Mouse (Mus musculus) hindbrain, embryonic 15.5 days (tissue): ENCODE results near the gene Gnb1. TPM values are rescaled to one million over a fixed set of nuclear protein-coding genes. Genes with fewer than 3 reads are reported as not detected.
"Not testable (repeated sequence)": the region's sequence is repeated elsewhere in the genome, so short reads cannot be mapped to it uniquely, and the experiment has no call there.

Source experiments
- ATAC-seq: fragments of 200-750 bp; cut with Nextera tagmentation; 2 replicates; pipeline ENCODE4 v1.8.0; 2017; ENCODE audit warnings: low read depth, moderate number of reproducible peaks, moderate TSS enrichment; ENCODE audit not compliant: low FRiP score
- H3K27ac ChIP-seq: fragments of 300-500 bp; sonication (generic); replicated peaks from 2 replicates; pipeline ENCODE4 v1.5.1; 2015; ENCODE audit warnings: mild to moderate bottlenecking, inconsistent platforms
- H3K27me3 ChIP-seq: fragments of 300-500 bp; sonication (generic); 2 replicates; pipeline ENCODE4 v1.6.1; 2015; ENCODE audit warnings: control low read depth, inconsistent platforms
- H3K36me3 ChIP-seq: fragments of 300-500 bp; sonication (generic); 2 replicates; pipeline ENCODE4 v1.6.1; 2015; ENCODE audit warnings: control low read depth, inconsistent platforms
- H3K4me1 ChIP-seq: fragments of 300-500 bp; sonication (generic); replicated peaks from 2 replicates; pipeline ENCODE4 v1.6.1; 2015; ENCODE audit warnings: control low read depth, inconsistent platforms
- H3K4me2 ChIP-seq: fragments of 300-500 bp; sonication (generic); 2 replicates; pipeline ENCODE4 v1.6.1; 2015; ENCODE audit warnings: moderate library complexity, mild to moderate bottlenecking, inconsistent platforms
- H3K4me3 ChIP-seq: fragments of 300-500 bp; sonication (generic); 2 replicates; pipeline ENCODE4 v1.5.1; 2015; ENCODE audit warnings: mild to moderate bottlenecking, inconsistent platforms
- H3K9ac ChIP-seq: fragments of 300-500 bp; sonication (generic); 2 replicates; pipeline ENCODE4 v1.6.1; 2015; ENCODE audit warnings: inconsistent platforms
- H3K9me3 ChIP-seq: fragments of 300-500 bp; sonication (generic); 2 replicates; pipeline ENCODE4 v1.6.1; 2016; ENCODE audit warnings: control low read depth, inconsistent platforms
- WGBS: fragments of 180-500 bp; shearing (Covaris S2); methylation state at CpG from one replicate; pipeline ENCODE4 v1.1.7; 2015; 5-methylcytosine and 5-hydroxymethylcytosine counted together
- polyA plus RNA-seq: library from polyadenylated mRNA; unstranded; fragments of >200 nt; fragmentation: Nextera tagmentation; extraction: Ambion mirVana; gene quantifications from 2 replicates; pipeline ENCODE4 v1.2.1, GENCODE M21; 2015

Gnb1 gene
- polyA plus RNA-seq, 1 experiment from 2014 or later = 1,102 TPM

GRCm38 (mm10) chr4:155470263-155470953 is 20.8 kb upstream of the Gnb1 start:
- Histone ChIP-seq H3K9ac (no peak overlapping the region), H3K9me3 (no peaks in the 10 kb centered on the region), H3K4me1 (peaks cover 10% of the 10 kb centered on the region; the same call in 1 of the 2 replicates), H3K4me2 (no peak overlapping the region), H3K27me3 (0 out of 2 replicates have a peak, but pooled peaks cover 4% of the 10 kb centered on the region), H3K36me3 (no peaks in the 10 kb centered on the region), H3K27ac (no peak overlapping the region), H3K4me3 (no peak overlapping the region)
- no peak for ATAC-seq
- 84% methylated on average over 16 of the region's 16 CpGs for WGBS

- H3K36me3 ChIP-seq = no peaks in the 10 kb centered on the region
- peaks cover 10% of the 10 kb centered on the region; the same call in 1 of the 2 replicates for H3K4me1 ChIP-seq
- 0 out of 2 replicates have a peak, but pooled peaks cover 4% of the 10 kb centered on the region for H3K27me3 ChIP-seq
- WGBS = 87% methylated on average over 7 of the region's 7 CpGs
- no peak for ATAC-seq
- no peak overlapping the region for H3K27ac ChIP-seq
- H3K9ac ChIP-seq = no peak overlapping the region
- no peak overlapping the region for H3K4me3 ChIP-seq
- H3K9me3 ChIP-seq = no peaks in the 10 kb centered on the region
- no peak overlapping the region for H3K4me2 ChIP-seq
Observed at GRCm38 (mm10) chr4:155470997-155471396, 20.2 kb upstream of the Gnb1 start.

- Histone ChIP-seq H3K4me1 (peaks cover 10% of the 10 kb centered on the region; the same call in 1 of the 2 replicates), H3K9ac (no peak overlapping the region), H3K27me3 (0 out of 2 replicates have a peak, but pooled peaks cover 4% of the 10 kb centered on the region), H3K4me2 (no peak overlapping the region), H3K9me3 (no peaks in the 10 kb centered on the region), H3K27ac (no peak overlapping the region), H3K4me3 (no peak overlapping the region), H3K36me3 (no peaks in the 10 kb centered on the region)
- WGBS = 89% methylated on average over 7 of the region's 7 CpGs
- ATAC-seq = no peak
Observed at GRCm38 (mm10) chr4:155471406-155471805, 19.8 kb upstream of the Gnb1 start.

GRCm38 (mm10) chr4:155472716-155473290 is 18.4 kb upstream of the Gnb1 start:
- WGBS = 73% methylated on average over 3 of the region's 3 CpGs
- Histone ChIP-seq H3K4me1 (peaks cover 10% of the 10 kb centered on the region; the same call in 1 of the 2 replicates), H3K9ac (no peak overlapping the region), H3K36me3 (no peaks in the 10 kb centered on the region), H3K9me3 (no peaks in the 10 kb centered on the region), H3K4me3 (no peak overlapping the region), H3K27me3 (peaks cover 4% of the 10 kb centered on the region; the same call in 1 of the 2 replicates), H3K27ac (no peak overlapping the region), H3K4me2 (no peak overlapping the region)
- no peak for ATAC-seq

- WGBS = 58% methylated on average over 5 of the region's 5 CpGs
- Histone ChIP-seq H3K4me1 (peaks cover 10% of the 10 kb centered on the region; the same call in 1 of the 2 replicates), H3K9ac (no peak overlapping the region), H3K4me3 (no peak overlapping the region), H3K9me3 (no peaks in the 10 kb centered on the region), H3K27me3 (peaks cover 4% of the 10 kb centered on the region; the same call in 1 of the 2 replicates), H3K36me3 (no peaks in the 10 kb centered on the region), H3K4me2 (no peak overlapping the region), H3K27ac (no peak overlapping the region)
- no peak for ATAC-seq
Observed at GRCm38 (mm10) chr4:155473319-155473718, 17.8 kb upstream of the Gnb1 start.

GRCm38 (mm10) chr4:155473796-155474195 is 17.4 kb upstream of the Gnb1 start:
- H3K27ac ChIP-seq, H3K4me3 ChIP-seq, H3K4me2 ChIP-seq, H3K27me3 ChIP-seq, H3K36me3 ChIP-seq, H3K9me3 ChIP-seq, H3K9ac ChIP-seq, ATAC-seq: not testable (repeated sequence)
- peaks cover 10% of the 10 kb centered on the region; the same call in 1 of the 2 replicates for H3K4me1 ChIP-seq
- 49% methylated on average over 2 of the region's 2 CpGs for WGBS

GRCm38 (mm10) chr4:155481381-155482124 is 9.6 kb upstream of the Gnb1 start:
- Histone ChIP-seq H3K4me1 (peaks cover 6% of the 10 kb centered on the region; the same call in 1 of the 2 replicates), H3K9ac (no peak overlapping the region), H3K27me3 (no peaks in the 10 kb centered on the region; the same call in 1 of the 2 replicates), H3K4me3 (peak overlapping the region; percentile 19; the same call in 1 of the 2 replicates), H3K4me2 (peak overlapping the region; percentile 49), H3K27ac (no peak overlapping the region), H3K9me3 (no peaks in the 10 kb centered on the region), H3K36me3 (no peaks in the 10 kb centered on the region)
- ATAC-seq = peak; percentile 80
- 27% methylated on average over 28 of the region's 28 CpGs for WGBS

- H3K9ac ChIP-seq = no peak overlapping the region
- peaks cover 6% of the 10 kb centered on the region; the same call in 1 of the 2 replicates for H3K4me1 ChIP-seq
- no peaks in the 10 kb centered on the region for H3K9me3 ChIP-seq
- no peak overlapping the region for H3K4me3 ChIP-seq
- ATAC-seq = no peak
- no peak overlapping the region for H3K27ac ChIP-seq
- 92% methylated on average over 6 of the region's 6 CpGs for WGBS
- no peak overlapping the region for H3K4me2 ChIP-seq
- H3K36me3 ChIP-seq = no peaks in the 10 kb centered on the region
- no peaks in the 10 kb centered on the region; the same call in 1 of the 2 replicates for H3K27me3 ChIP-seq
Observed at GRCm38 (mm10) chr4:155482125-155482480, 9.1 kb upstream of the Gnb1 start.

GRCm38 (mm10) chr4:155482733-155483540 is 8.2 kb upstream of the Gnb1 start:
- ATAC-seq = no peak
- no peak overlapping the region for H3K4me2 ChIP-seq
- WGBS = 65% methylated on average over 8 of the region's 8 CpGs
- H3K9ac ChIP-seq = no peak overlapping the region
- no peaks in the 10 kb centered on the region; the same call in 1 of the 2 replicates for H3K27me3 ChIP-seq
- H3K27ac ChIP-seq = no peak overlapping the region
- peaks cover 8% of the 10 kb centered on the region for H3K4me1 ChIP-seq
- no peak overlapping the region for H3K4me3 ChIP-seq
- H3K9me3 ChIP-seq = no peaks in the 10 kb centered on the region
- no peaks in the 10 kb centered on the region for H3K36me3 ChIP-seq

- H3K36me3 ChIP-seq = no peaks in the 10 kb centered on the region
- no peak overlapping the region for H3K4me3 ChIP-seq
- no peaks in the 10 kb centered on the region for H3K9me3 ChIP-seq
- no peak for ATAC-seq
- peaks cover 25% of the 10 kb centered on the region for H3K4me1 ChIP-seq
- H3K4me2 ChIP-seq = no peak overlapping the region
- no peaks in the 10 kb centered on the region for H3K27me3 ChIP-seq
- no peak overlapping the region for H3K27ac ChIP-seq
- 82% methylated on average over 3 of the region's 3 CpGs for WGBS
- no peak overlapping the region for H3K9ac ChIP-seq
Observed at GRCm38 (mm10) chr4:155485521-155485920, 5.6 kb upstream of the Gnb1 start.

- H3K4me2 ChIP-seq = no peak overlapping the region
- H3K4me1 ChIP-seq = peaks cover 22% of the 10 kb centered on the region
- no peak overlapping the region for H3K4me3 ChIP-seq
- H3K9ac ChIP-seq = no peak overlapping the region
- no peaks in the 10 kb centered on the region for H3K9me3 ChIP-seq
- no peak for ATAC-seq
- WGBS = 56% methylated on average over 3 of the region's 3 CpGs
- H3K27ac ChIP-seq = peak overlapping the region; percentile 43
- H3K36me3 ChIP-seq = no peaks in the 10 kb centered on the region
- H3K27me3 ChIP-seq = no peaks in the 10 kb centered on the region
Observed at GRCm38 (mm10) chr4:155487746-155488145, 3.4 kb upstream of the Gnb1 start.
